Mouse (Mus musculus): ENCODE measurements around the gene Hlcs. TPM values are rescaled to one million over a fixed set of nuclear protein-coding genes. Genes with fewer than 3 reads are reported as not detected.

Hlcs gene
- polyA plus RNA-seq, 1 experiment from 2014 or later, result 12.5 TPM

DNA sequence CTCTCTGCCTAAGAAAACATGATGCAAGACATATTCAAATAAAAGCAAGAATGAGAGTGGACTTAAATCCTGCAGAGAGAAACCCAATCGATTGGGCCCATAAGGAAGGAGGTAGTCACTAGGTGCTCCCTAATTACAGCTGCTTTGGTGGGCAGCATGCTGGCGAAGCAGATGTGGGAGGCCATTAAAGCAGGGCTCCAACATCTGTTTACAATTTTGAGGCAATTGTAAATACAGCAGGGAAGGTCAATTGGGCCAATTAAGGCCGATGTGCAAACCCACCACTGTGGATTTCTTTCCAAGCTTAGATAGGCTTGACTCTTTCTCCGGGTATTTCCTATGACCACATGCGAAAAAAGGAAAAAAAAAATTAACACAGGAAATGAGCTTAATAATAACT is 117.5 kb downstream of the Hlcs start:
- WGBS, result 31% methylated on average over 5 of the region's 5 CpGs
- Histone ChIP-seq H3K4me1 (ENCODE audit: control insufficient read depth, insufficient read depth, low read length) (peaks cover 4% of the 10 kb centered on the region; the same call in 1 of the 2 replicates), H3K27me3 (ENCODE audit: control insufficient read depth, insufficient read depth, low read length) (no peaks in the 10 kb centered on the region)

DNA sequence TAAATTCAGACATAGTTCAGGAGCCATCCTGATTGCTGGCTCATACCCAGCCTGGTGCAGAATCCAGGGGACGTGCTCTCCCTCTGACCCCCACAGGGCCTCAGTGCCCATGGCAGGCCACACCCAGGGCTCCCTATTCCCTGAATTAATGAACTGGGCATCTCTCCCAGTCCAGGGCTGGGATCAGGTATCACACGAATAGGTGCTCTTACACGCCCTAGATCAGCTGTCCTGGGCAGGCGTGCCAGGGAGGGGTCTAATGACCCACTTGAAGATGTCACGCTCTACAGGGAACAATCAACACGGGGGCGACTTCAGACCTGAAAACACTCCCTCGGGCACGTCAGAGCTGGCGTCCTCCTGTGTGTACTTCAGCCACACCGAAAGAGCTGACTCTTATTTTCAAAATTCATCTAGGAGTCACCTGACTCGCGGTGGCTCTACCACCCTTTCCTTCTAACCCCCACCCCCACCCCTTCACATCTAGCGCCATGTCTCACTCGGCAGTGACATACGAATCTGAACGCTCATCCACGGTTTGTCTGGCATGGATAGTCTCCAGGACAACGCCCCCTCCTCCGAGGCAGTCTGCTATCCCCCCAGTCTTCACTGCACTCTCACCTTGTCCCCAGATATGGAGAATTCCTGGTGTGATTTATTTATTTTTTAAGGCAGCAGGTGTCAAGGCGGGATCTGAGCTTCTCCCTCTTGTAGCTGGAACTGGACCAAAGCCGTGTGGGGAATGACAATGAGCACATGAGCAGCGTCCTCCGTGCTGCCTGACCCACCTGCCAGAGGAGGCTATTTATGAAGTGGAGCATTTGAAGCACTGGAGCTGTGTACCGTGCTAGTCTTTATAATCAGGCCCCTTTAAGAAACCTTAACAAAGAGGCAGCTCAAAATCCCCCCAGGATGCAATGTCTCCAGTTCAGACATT is 121.7 kb downstream of the Hlcs start:
- ATAC-seq (ENCODE audit: low FRiP score, low TSS enrichment), result peak; percentile 78
- Histone ChIP-seq H3K4me1 (ENCODE audit: control insufficient read depth, insufficient read depth, low read length) (no peaks in the 10 kb centered on the region), H3K9me3 (ENCODE audit: control insufficient read depth, low read length) (no peaks in the 10 kb centered on the region), H3K4me2 (replicated peaks; ENCODE audit: low read depth, low read length) (0 out of 2 replicates have a peak overlapping the region, but pooled peaks have one; percentile 5), H3K27me3 (ENCODE audit: control insufficient read depth, insufficient read depth, low read length) (no peaks in the 10 kb centered on the region), H3K9ac (ENCODE audit: low read depth, low read length) (no peak overlapping the region), H3K4me3 (ENCODE audit: low read length) (no peak overlapping the region), H3K36me3 (ENCODE audit: control insufficient read depth, insufficient read depth, low read length) (no peaks in the 10 kb centered on the region), H3K27ac (ENCODE audit: low read depth, low read length) (no peak overlapping the region)
- WGBS, result 56% methylated on average over 25 of the region's 25 CpGs

More for the DNA sequence above, 117.5 kb downstream of the Hlcs start:
- no peak for ATAC-seq (ENCODE audit: low FRiP score, low TSS enrichment)
- Histone ChIP-seq H3K36me3 (ENCODE audit: control insufficient read depth, insufficient read depth, low read length) (no peaks in the 10 kb centered on the region), H3K4me3 (ENCODE audit: low read length) (no peak overlapping the region), H3K27ac (ENCODE audit: low read depth, low read length) (no peak overlapping the region), H3K9me3 (ENCODE audit: control insufficient read depth, low read length) (no peaks in the 10 kb centered on the region), H3K9ac (ENCODE audit: low read depth, low read length) (no peak overlapping the region), H3K4me2 (replicated peaks; ENCODE audit: low read depth, low read length) (no peak overlapping the region)

GRCm38 (mm10) chr16:94190256-94190655 is 123.1 kb downstream of the Hlcs start:
- Histone ChIP-seq H3K36me3 (ENCODE audit: control insufficient read depth, insufficient read depth, low read length) (no peaks in the 10 kb centered on the region), H3K27ac (ENCODE audit: low read depth, low read length) (no peak overlapping the region), H3K4me1 (ENCODE audit: control insufficient read depth, insufficient read depth, low read length) (no peaks in the 10 kb centered on the region), H3K9me3 (ENCODE audit: control insufficient read depth, low read length) (no peaks in the 10 kb centered on the region), H3K4me3 (ENCODE audit: low read length) (no peak overlapping the region), H3K4me2 (replicated peaks; ENCODE audit: low read depth, low read length) (no peak overlapping the region), H3K9ac (ENCODE audit: low read depth, low read length) (no peak overlapping the region), H3K27me3 (ENCODE audit: control insufficient read depth, insufficient read depth, low read length) (no peaks in the 10 kb centered on the region)
- WGBS, result 95% methylated on average over 5 of the region's 5 CpGs
- ATAC-seq (ENCODE audit: low FRiP score, low TSS enrichment), result no peak

DNA sequence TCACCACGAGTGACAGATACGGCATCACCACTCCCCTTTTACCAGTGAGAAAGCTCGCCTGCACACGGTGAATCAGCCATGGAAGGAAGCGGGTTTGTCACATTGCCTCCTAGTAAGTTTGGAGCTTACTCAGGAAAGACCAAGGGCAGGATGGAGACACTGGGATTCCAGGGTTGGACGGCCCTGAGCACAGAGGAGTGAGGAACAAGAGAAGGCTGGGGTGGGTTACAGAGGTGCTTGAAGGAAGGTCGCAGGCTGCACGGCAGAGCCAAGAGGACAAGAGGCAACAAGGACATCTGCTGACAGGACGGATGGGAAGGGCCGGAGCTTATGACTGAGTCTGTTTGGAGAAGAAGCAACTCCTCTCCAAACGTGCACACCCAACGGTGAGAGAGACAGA is 126.8 kb downstream of the Hlcs start:
- Histone ChIP-seq H3K36me3 (ENCODE audit: control insufficient read depth, insufficient read depth, low read length) (no peaks in the 10 kb centered on the region), H3K9me3 (ENCODE audit: control insufficient read depth, low read length) (no peaks in the 10 kb centered on the region), H3K27ac (ENCODE audit: low read depth, low read length) (no peak overlapping the region), H3K27me3 (ENCODE audit: control insufficient read depth, insufficient read depth, low read length) (no peaks in the 10 kb centered on the region), H3K4me2 (replicated peaks; ENCODE audit: low read depth, low read length) (no peak overlapping the region), H3K4me3 (ENCODE audit: low read length) (no peak overlapping the region), H3K4me1 (ENCODE audit: control insufficient read depth, insufficient read depth, low read length) (no peaks in the 10 kb centered on the region), H3K9ac (ENCODE audit: low read depth, low read length) (no peak overlapping the region)
- WGBS, result 71% methylated on average over 12 of the region's 12 CpGs
- ATAC-seq (ENCODE audit: low FRiP score, low TSS enrichment), result no peak

DNA sequence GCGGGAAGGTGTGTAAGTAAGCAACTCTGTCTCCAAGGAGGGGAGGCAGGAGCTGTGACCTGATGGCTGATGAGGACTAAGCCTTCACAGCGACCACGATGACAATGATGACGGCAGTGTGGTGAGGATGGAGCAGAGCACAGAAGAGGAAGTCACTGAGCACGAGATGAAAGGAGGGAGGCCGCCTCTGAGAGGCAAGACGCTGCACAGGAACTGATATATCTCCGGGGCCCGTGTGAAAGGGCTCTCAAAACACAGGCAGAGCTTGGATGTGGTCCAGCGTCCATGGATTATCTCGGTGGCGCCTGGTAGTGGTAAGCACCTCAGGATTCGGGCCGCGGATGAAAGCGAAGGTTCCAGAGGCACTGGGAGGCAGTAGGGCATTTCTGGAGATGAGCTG is 127.9 kb downstream of the Hlcs start:
- ATAC-seq (ENCODE audit: low FRiP score, low TSS enrichment), result no peak

DNA sequence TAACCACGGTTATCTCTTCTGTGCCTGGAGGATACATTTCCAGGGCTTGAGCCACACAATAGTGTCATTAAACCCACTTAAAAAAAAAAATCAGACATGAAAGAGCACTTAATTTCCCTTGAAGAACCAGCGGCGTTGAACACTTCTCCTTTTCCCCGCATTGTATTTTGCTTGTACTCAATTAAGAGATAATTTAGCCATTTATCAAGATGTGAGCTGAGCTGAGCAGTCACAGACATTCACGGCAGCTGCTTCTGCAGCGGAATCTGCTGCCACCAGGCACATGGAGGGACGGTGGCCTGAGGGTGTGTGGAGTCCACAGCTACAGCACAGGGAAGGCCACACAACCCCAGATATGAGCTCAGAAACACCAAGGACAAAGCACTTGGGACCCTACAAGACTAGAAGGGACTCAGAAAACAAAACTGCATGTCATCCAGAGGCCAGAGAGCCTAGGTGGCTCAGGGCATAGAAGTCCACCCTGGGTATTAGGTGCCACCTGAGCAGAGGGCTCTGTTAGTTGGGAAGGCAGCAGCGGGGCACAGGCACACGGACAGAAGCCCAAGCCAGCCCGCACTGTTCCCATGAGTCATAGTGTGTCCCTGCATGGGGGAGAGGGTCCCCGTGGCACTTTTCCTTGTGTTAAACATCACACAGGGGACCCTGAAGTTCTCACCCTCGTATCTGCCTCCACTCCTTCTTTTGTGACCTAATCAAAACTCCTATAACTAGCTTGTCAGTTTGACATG is 133.1 kb downstream of the Hlcs start:
- 47% methylated on average over 12 of the region's 12 CpGs for WGBS
- Histone ChIP-seq H3K27me3 (ENCODE audit: control insufficient read depth, insufficient read depth, low read length) (no peaks in the 10 kb centered on the region; the same call in 1 of the 2 replicates), H3K9ac (ENCODE audit: low read depth, low read length) (no peak overlapping the region), H3K27ac (ENCODE audit: low read depth, low read length) (no peak overlapping the region), H3K4me1 (ENCODE audit: control insufficient read depth, insufficient read depth, low read length) (0 out of 2 replicates have a peak, but pooled peaks cover 4% of the 10 kb centered on the region), H3K36me3 (ENCODE audit: control insufficient read depth, insufficient read depth, low read length) (no peaks in the 10 kb centered on the region), H3K4me2 (replicated peaks; ENCODE audit: low read depth, low read length) (no peak overlapping the region), H3K4me3 (ENCODE audit: low read length) (no peak overlapping the region), H3K9me3 (ENCODE audit: control insufficient read depth, low read length) (no peaks in the 10 kb centered on the region)
- ATAC-seq (ENCODE audit: low FRiP score, low TSS enrichment), result no peak

More for the DNA sequence above, 127.9 kb downstream of the Hlcs start:
- Histone ChIP-seq H3K36me3 (ENCODE audit: control insufficient read depth, insufficient read depth, low read length) (no peaks in the 10 kb centered on the region), H3K9ac (ENCODE audit: low read depth, low read length) (no peak overlapping the region), H3K27ac (ENCODE audit: low read depth, low read length) (no peak overlapping the region), H3K4me2 (replicated peaks; ENCODE audit: low read depth, low read length) (no peak overlapping the region), H3K9me3 (ENCODE audit: control insufficient read depth, low read length) (no peaks in the 10 kb centered on the region), H3K4me1 (ENCODE audit: control insufficient read depth, insufficient read depth, low read length) (no peaks in the 10 kb centered on the region), H3K27me3 (ENCODE audit: control insufficient read depth, insufficient read depth, low read length) (no peaks in the 10 kb centered on the region), H3K4me3 (ENCODE audit: low read length) (no peak overlapping the region)
- WGBS, result 60% methylated on average over 16 of the region's 16 CpGs

DNA sequence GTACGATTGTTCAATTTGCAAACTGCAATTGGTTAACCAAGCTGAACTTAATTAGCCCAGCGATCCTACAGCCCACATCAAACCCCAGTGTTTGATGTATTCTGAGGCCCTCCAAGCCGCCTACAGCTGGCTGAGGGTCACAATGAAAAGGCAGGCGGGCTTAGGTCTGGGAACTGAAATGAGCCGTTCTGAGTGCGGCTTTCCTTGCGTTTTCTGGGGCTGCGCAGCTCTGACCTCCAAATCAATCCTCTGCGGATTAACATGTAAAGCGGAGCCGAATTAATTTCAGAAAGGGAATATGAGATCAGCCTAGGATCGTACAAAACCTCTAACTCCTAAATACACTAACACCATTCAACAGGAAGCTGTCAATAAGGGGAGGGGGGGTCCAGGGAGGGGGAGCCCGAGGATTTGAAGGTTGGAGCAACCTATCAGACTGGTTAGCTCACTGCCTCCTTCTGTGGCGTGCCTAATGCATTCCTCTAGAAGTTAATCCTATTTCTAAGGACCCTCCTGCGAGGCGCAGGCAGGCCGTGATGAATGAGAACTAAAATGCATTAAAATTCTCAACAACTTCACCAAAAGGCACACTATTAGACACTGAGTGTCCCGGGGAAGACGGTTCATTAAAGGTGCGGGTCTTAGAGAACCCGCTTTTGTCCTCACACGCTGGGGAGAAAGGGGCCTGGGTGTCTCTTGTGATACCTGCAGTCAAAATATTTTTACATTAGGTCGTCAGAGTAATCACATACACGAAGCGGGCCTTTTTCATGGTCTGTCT is 133.8 kb downstream of the Hlcs start:
- no peaks in the 10 kb centered on the region; the same call in 1 of the 2 replicates for H3K27me3 ChIP-seq (ENCODE audit: control insufficient read depth, insufficient read depth, low read length)
- no peaks in the 10 kb centered on the region for H3K9me3 ChIP-seq (ENCODE audit: control insufficient read depth, low read length)
- H3K4me3 ChIP-seq (ENCODE audit: low read length), result no peak overlapping the region
- no peak overlapping the region for H3K9ac ChIP-seq (ENCODE audit: low read depth, low read length)
- WGBS, result 28% methylated on average over 25 of the region's 25 CpGs
- no peak for ATAC-seq (ENCODE audit: low FRiP score, low TSS enrichment)
- H3K4me2 ChIP-seq (replicated peaks; ENCODE audit: low read depth, low read length), result 0 out of 2 replicates have a peak overlapping the region, but pooled peaks have one; percentile 1
- H3K36me3 ChIP-seq (ENCODE audit: control insufficient read depth, insufficient read depth, low read length), result no peaks in the 10 kb centered on the region
- no peak overlapping the region for H3K27ac ChIP-seq (ENCODE audit: low read depth, low read length)
- H3K4me1 ChIP-seq (ENCODE audit: control insufficient read depth, insufficient read depth, low read length), result 0 out of 2 replicates have a peak, but pooled peaks cover 4% of the 10 kb centered on the region

DNA sequence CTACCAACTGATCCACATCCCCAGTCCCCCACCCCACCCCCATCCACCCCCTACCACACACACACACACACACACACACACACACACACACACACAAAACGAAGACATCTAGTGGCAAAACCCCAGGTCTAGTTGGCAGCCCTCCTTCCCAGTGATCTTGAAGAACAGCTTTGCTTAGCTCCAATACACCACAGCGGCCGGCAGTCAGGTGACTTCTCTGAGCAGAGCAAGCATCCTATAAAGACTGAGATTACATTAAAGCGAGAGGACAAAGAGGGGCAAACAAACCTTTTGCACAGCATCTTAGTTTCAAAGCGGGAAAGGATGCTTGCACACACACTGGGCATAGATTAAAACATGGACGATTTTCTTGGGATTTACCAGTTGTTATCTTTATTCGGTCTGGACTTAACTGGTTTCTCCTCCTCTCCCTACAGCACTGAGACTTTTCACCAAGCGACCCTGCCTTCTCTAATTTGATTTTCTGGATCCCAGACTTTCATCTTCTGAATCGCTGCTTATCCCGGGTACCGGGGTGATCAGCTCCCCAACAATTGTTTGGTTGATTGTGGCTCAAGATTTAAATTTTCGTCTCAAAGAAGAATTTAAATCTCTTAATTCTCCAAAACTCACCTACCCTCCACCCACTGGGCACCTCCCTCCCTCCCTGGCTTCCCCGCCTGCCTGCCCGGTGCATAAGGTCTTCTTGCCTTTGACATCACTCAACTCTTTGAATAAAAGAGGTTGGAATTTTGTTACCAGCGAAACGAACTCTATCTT is 134.7 kb downstream of the Hlcs start:
- H3K36me3 ChIP-seq (ENCODE audit: control insufficient read depth, insufficient read depth, low read length), result no peaks in the 10 kb centered on the region
- 0 out of 2 replicates have a peak, but pooled peaks cover 4% of the 10 kb centered on the region for H3K4me1 ChIP-seq (ENCODE audit: control insufficient read depth, insufficient read depth, low read length)
- no peak for ATAC-seq (ENCODE audit: low FRiP score, low TSS enrichment)
- no peaks in the 10 kb centered on the region for H3K9me3 ChIP-seq (ENCODE audit: control insufficient read depth, low read length)
- no peak overlapping the region for H3K4me2 ChIP-seq (replicated peaks; ENCODE audit: low read depth, low read length)
- 68% methylated on average over 16 of the region's 16 CpGs for WGBS
- H3K27me3 ChIP-seq (ENCODE audit: control insufficient read depth, insufficient read depth, low read length), result no peaks in the 10 kb centered on the region; the same call in 1 of the 2 replicates
- H3K9ac ChIP-seq (ENCODE audit: low read depth, low read length), result no peak overlapping the region
- no peak overlapping the region for H3K4me3 ChIP-seq (ENCODE audit: low read length)
- H3K27ac ChIP-seq (ENCODE audit: low read depth, low read length), result no peak overlapping the region

All from kidney, embryonic 14.5 days (tissue).